Mouse (Mus musculus): ENCODE data around the gene Atp6v1g2. TPM values are rescaled to one million over a fixed set of nuclear protein-coding genes. Genes with fewer than 3 reads are reported as not detected.
A peak's percentile ranks its signal among the peaks of the same experiment; 100 is the strongest.

Gene Atp6v1g2
- polyA plus RNA-seq, 1 experiment: 1.4 TPM

DNA sequence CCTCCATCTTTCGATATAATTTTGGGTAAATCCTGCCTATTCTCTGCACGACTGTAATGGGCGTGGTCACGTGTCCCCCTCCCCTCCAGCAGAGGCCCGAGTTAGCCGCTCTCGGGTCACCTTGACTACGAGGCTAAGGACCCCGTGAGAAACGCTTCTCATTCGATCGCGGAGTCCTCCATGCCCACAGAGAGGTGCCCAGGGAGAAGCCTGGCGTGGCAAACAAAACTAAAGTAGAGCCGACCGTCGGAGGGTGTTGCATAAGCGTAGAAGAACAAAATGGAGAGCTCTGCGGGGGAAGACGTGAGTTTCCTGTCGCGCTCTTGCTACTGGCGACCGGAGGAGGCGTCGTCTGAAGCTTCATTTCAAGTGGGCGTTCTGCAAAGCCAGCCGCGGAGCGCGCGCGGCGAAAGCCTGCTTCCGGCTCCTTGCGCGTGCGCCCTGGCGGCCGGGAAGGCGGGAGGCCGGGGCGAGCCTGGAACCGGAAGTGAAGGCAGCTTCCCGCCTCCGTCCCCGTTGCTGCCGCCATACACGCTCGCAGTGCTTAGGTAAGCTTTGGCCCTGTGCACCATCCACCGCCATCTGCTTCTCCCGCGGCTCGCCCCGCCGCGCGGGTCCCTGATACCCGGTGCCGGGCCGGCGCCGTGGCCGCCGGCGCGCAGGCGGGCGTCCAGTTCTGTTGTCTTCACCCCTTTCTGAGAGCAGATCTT, 8.0 kb downstream of the Atp6v1g2 start, which contains the start of gene Ddx39b:
Gene Ddx39b (plus strand): TSS at position 442 of the 710 bp plus-strand sequence.
- Histone ChIP-seq H3K4me3 (ENCODE audit: insufficient read depth, poor library complexity, severe bottlenecking) (peak within 1 kb of the TSS; percentile 91), H3K79me3 (ENCODE audit: low read depth) (peaks cover 44% of the 10 kb centered on the region), H3K79me2 (ENCODE audit: control insufficient read depth, insufficient read depth) (peaks cover 49% of the 10 kb centered on the region), H3ac (ENCODE audit: control insufficient read depth, insufficient read length, low read depth) (peak within 1 kb of the TSS; percentile 95), H3K36me3 (ENCODE audit: control insufficient read depth, insufficient read depth) (peaks cover 37% of the 10 kb centered on the region), H3K27me3 (ENCODE audit: control insufficient read depth, insufficient read depth, insufficient read length) (no peaks in the 10 kb centered on the region)
- TF ChIP-seq MYOG (IDR thresholded peaks at IDR 0.05; ENCODE audit: control insufficient read depth, extremely low read depth, insufficient read length): no peak
- TF ChIP-seq USF1 (IDR thresholded peaks at IDR 0.05; ENCODE audit: low read depth): peak; percentile 98
- TF ChIP-seq CEBPB (IDR thresholded peaks at IDR 0.05; ENCODE audit: low read depth): no peak
- TF ChIP-seq MYOD1 (IDR thresholded peaks at IDR 0.05; ENCODE audit: control insufficient read depth, insufficient read length, low read depth): no peak
- TF ChIP-seq FOSL1 (IDR thresholded peaks at IDR 0.05; ENCODE audit: insufficient read depth, low read length, poor library complexity, severe bottlenecking): no peak
- TF ChIP-seq CTCF (IDR thresholded peaks at IDR 0.05; ENCODE audit: control insufficient read depth, insufficient read depth, insufficient read length): no peak
- TF ChIP-seq MAX (IDR thresholded peaks at IDR 0.05): peak; percentile 82

GRCm38 (mm10) chr17:35242015-35242941, 8.8 kb downstream of the Atp6v1g2 start:
- peaks cover 57% of the 10 kb centered on the region for H3K79me2 ChIP-seq (ENCODE audit: control insufficient read depth, insufficient read depth)
- no peaks in the 10 kb centered on the region for H3K27me3 ChIP-seq (ENCODE audit: control insufficient read depth, insufficient read depth, insufficient read length)
- peaks cover 52% of the 10 kb centered on the region for H3K79me3 ChIP-seq (ENCODE audit: low read depth)
- H3K4me3 ChIP-seq (ENCODE audit: insufficient read depth, poor library complexity, severe bottlenecking): peak overlapping the region; percentile 91
- TF ChIP-seq MAX (IDR thresholded peaks at IDR 0.05): peak; percentile 84
- TF ChIP-seq MYOG (IDR thresholded peaks at IDR 0.05; ENCODE audit: control insufficient read depth, extremely low read depth, insufficient read length): no peak
- H3ac ChIP-seq (ENCODE audit: control insufficient read depth, insufficient read length, low read depth): peak overlapping the region; percentile 95
- H3K36me3 ChIP-seq (ENCODE audit: control insufficient read depth, insufficient read depth): peaks cover 45% of the 10 kb centered on the region

DNA sequence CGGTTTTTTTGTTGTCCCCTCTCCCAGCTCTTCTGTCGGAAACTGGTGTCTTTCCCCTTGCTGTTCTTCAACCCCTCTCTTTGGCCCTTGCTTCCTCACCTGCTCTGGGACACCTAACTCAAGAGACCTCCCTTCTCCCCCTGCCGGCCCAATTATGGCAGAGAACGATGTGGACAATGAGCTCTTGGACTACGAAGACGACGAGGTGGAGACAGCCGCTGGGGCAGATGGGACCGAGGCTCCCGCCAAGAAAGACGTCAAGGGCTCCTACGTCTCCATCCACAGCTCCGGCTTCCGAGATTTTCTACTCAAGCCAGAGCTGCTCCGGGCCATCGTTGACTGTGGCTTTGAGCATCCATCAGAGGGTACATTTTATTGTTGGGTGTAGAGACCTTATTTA, 9.6 kb downstream of the Atp6v1g2 start:
- H3K79me3 ChIP-seq (ENCODE audit: low read depth): peaks cover 56% of the 10 kb centered on the region
- no peaks in the 10 kb centered on the region for H3K27me3 ChIP-seq (ENCODE audit: control insufficient read depth, insufficient read depth, insufficient read length)
- peaks cover 65% of the 10 kb centered on the region for H3K79me2 ChIP-seq (ENCODE audit: control insufficient read depth, insufficient read depth)
- no peak for TF ChIP-seq FOSL1 (IDR thresholded peaks at IDR 0.05; ENCODE audit: insufficient read depth, low read length, poor library complexity, severe bottlenecking)
- no peak for TF ChIP-seq MYOG (IDR thresholded peaks at IDR 0.05; ENCODE audit: control insufficient read depth, extremely low read depth, insufficient read length)
- TF ChIP-seq MAX (IDR thresholded peaks at IDR 0.05): no peak
- no peak for TF ChIP-seq CEBPB (IDR thresholded peaks at IDR 0.05; ENCODE audit: low read depth)
- TF ChIP-seq MYOD1 (IDR thresholded peaks at IDR 0.05; ENCODE audit: control insufficient read depth, insufficient read length, low read depth): no peak
- no peak for TF ChIP-seq USF1 (IDR thresholded peaks at IDR 0.05; ENCODE audit: low read depth)
- TF ChIP-seq CTCF (IDR thresholded peaks at IDR 0.05; ENCODE audit: control insufficient read depth, insufficient read depth, insufficient read length): no peak
- peak overlapping the region; percentile 91 for H3K4me3 ChIP-seq (ENCODE audit: insufficient read depth, poor library complexity, severe bottlenecking)
- peaks cover 53% of the 10 kb centered on the region for H3K36me3 ChIP-seq (ENCODE audit: control insufficient read depth, insufficient read depth)
- H3ac ChIP-seq (ENCODE audit: control insufficient read depth, insufficient read length, low read depth): peak overlapping the region; percentile 95

DNA sequence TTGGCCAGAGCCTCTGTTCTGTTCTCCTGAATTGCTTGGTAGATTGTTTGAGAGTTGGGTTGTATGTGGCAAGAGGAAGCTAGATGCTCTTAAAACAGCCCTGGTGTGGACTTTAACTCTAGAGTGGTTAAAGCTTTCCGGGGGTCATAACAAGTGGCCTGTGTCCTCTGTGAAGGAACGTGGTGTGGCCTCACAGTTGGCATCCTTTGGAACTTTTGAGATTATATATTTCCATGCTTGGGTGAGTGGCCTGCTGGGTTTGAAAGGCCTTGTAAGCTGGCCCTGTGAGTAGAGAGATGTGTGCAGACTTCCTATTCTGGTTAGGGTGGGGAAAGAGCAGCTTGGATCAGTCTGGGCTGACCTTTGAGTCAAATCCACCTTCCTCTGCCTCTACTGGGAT, 11.5 kb downstream of the Atp6v1g2 start:
- Histone ChIP-seq H3K36me3 (ENCODE audit: control insufficient read depth, insufficient read depth) (peaks cover 71% of the 10 kb centered on the region), H3K79me2 (ENCODE audit: control insufficient read depth, insufficient read depth) (peaks cover 84% of the 10 kb centered on the region), H3K27me3 (ENCODE audit: control insufficient read depth, insufficient read depth, insufficient read length) (no peaks in the 10 kb centered on the region), H3ac (ENCODE audit: control insufficient read depth, insufficient read length, low read depth) (no peak overlapping the region), H3K79me3 (ENCODE audit: low read depth) (peaks cover 60% of the 10 kb centered on the region), H3K4me3 (ENCODE audit: insufficient read depth, poor library complexity, severe bottlenecking) (no peak overlapping the region)
- TF ChIP-seq CEBPB (IDR thresholded peaks at IDR 0.05; ENCODE audit: low read depth) (no peak), CTCF (IDR thresholded peaks at IDR 0.05; ENCODE audit: control insufficient read depth, insufficient read depth, insufficient read length) (no peak), MYOG (IDR thresholded peaks at IDR 0.05; ENCODE audit: control insufficient read depth, extremely low read depth, insufficient read length) (no peak), USF1 (IDR thresholded peaks at IDR 0.05; ENCODE audit: low read depth) (no peak), FOSL1 (IDR thresholded peaks at IDR 0.05; ENCODE audit: insufficient read depth, low read length, poor library complexity, severe bottlenecking) (no peak), MAX (IDR thresholded peaks at IDR 0.05) (no peak), MYOD1 (IDR thresholded peaks at IDR 0.05; ENCODE audit: control insufficient read depth, insufficient read length, low read depth) (no peak)

DNA sequence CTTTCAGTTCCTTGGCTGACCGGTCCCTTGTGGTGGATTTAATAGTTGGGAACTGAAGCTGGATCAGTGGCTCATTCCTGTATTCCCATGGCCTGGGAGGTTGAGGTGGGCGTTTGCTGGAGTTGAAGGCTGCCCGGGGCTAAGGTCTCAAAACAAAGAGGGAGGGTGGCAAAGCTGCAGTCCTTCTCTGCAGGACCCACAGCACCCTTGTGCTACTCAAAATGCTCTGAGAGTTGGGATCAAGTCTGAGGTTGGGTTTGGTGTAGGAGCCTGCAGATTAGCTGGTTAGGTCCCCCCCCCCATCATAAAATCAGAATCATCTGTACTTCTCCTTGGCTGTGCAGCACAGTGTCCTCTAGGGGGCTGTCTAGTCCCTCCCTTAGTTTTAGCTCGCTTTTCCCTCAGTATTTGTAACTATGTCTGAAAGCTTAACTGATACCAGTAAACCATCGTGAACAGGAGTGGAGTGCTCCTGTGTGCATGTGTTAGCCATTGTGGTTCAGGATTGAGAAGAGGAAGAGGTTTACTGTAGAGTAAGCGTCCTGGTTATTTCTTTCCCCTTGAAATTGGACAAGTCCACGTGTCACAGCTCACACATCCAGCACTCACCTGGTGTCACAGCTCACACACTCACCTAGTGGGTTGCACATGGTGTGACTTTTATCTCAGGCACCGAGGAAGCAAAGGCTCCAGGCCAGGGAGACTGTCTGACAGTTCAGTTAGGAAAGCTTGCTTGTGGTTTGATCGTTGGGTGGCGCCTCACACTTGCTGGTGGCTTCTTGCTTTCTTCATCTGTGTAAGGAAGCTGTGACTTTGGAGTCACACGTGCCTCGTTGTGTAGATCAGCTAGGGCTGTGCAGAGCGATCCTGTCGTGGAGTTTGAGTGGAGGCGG, 12.5 kb downstream of the Atp6v1g2 start:
- peaks cover 81% of the 10 kb centered on the region for H3K36me3 ChIP-seq (ENCODE audit: control insufficient read depth, insufficient read depth)
- no peak overlapping the region for H3ac ChIP-seq (ENCODE audit: control insufficient read depth, insufficient read length, low read depth)
- no peak for TF ChIP-seq FOSL1 (IDR thresholded peaks at IDR 0.05; ENCODE audit: insufficient read depth, low read length, poor library complexity, severe bottlenecking)
- TF ChIP-seq MYOD1 (IDR thresholded peaks at IDR 0.05; ENCODE audit: control insufficient read depth, insufficient read length, low read depth): no peak
- no peak for TF ChIP-seq CEBPB (IDR thresholded peaks at IDR 0.05; ENCODE audit: low read depth)
- TF ChIP-seq MAX (IDR thresholded peaks at IDR 0.05): no peak
- TF ChIP-seq USF1 (IDR thresholded peaks at IDR 0.05; ENCODE audit: low read depth): no peak
- no peak for TF ChIP-seq MYOG (IDR thresholded peaks at IDR 0.05; ENCODE audit: control insufficient read depth, extremely low read depth, insufficient read length)
- no peak for TF ChIP-seq CTCF (IDR thresholded peaks at IDR 0.05; ENCODE audit: control insufficient read depth, insufficient read depth, insufficient read length)
- H3K79me3 ChIP-seq (ENCODE audit: low read depth): peaks cover 62% of the 10 kb centered on the region
- peaks cover 92% of the 10 kb centered on the region for H3K79me2 ChIP-seq (ENCODE audit: control insufficient read depth, insufficient read depth)
- no peak overlapping the region for H3K4me3 ChIP-seq (ENCODE audit: insufficient read depth, poor library complexity, severe bottlenecking)
- no peaks in the 10 kb centered on the region for H3K27me3 ChIP-seq (ENCODE audit: control insufficient read depth, insufficient read depth, insufficient read length)
